Mouse (Mus musculus) kidney, adult 9 months (tissue): Measurements from ENCODE around the gene Rnf220.
A peak's percentile ranks its signal among the peaks of the same experiment; 100 is the strongest.
"Not testable (repeated sequence)": the region's sequence is repeated elsewhere in the genome, so short reads cannot be mapped to it uniquely, and the experiment has no call there.

Experiments
- DNase-seq: peaks from one replicate; pipeline ENCODE4 v3.0.0; 2022

The Rnf220 gene

DNA sequence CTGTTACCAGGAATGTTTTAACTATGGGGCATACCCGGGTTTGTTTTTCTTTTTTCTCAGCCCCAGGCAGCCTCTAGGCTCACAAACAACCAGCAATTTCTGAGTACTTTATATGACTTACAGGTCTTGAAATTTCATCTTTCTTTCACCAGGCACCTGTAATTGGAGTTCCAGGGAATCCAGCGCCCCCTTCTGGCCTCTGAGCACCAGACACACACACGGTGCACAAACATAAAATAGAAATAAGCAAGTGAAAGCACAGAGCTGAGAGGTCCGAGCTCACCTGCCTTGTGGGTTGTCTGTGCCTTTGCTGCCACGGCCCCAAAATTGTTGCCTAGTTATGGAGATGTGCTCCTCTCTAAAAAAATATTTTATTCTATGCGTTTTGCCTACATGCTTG, 236.9 kb downstream of the Rnf220 start:
- not testable (repeated sequence) for DNase-seq

GRCm38 (mm10) chr4:117254672-117255071, 242.2 kb downstream of the Rnf220 start:
- DNase-seq, result peak; percentile 49

GRCm38 (mm10) chr4:117254017-117254627, 242.7 kb downstream of the Rnf220 start:
- no peak for DNase-seq

DNA sequence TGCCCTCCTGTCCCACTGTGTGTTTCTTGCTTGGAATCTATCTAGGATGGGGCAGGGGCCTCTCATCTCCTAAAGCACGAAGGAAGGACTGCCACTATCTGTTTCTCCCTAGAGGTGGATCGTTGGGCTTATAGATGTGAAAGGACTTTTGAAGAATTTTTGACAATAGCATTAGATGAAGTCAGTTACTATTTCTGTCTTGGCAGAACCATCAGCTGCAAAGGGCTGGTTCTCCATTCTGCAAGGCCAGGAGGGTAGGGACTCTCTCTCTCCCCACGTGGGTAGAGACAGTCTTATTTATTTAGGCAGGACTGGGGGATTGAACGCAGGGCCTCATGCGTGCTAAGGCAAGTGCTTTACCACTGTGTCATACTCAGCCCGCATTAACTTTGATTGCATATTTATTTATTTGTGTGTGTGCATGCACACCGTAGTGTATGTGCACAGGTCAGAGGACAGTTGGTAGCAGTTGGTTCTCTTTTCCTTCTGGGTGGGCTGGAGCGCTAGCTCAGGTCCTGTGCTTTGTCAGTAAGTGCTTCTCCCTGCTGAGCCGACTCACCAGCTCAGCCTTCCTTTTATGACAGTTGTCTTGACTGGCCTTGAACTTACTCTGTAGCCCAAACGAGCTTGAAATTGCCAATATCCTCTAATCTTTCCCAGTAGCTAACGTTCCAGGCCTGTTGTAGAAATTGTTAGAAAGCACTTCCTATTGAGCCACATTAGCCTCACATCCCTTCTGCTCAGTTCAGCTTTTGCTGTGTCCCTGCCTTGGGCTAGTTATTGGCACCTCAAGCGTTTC, 243.4 kb downstream of the Rnf220 start:
- no peak for DNase-seq

DNA sequence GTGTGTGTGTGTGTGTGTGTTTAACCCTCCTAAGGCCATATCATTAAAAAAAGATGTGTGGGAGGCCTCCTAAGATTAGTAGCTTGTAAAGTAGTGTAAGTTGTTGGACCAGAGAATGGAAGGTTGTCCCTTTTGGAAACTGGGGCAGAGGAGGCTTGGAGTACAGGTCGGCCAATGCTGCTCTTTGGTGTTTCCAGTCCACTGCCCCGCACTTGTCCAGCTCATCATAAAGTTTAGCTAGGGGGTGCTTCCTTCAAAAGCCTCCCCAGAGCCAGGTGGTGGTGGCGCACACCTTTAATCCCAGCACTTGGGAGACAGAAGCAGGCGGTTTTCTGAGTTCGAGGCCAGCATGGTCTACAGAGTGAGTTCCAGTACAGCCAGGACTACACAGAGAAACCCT, 244.1 kb downstream of the Rnf220 start:
- peak; percentile 67 for DNase-seq

DNA sequence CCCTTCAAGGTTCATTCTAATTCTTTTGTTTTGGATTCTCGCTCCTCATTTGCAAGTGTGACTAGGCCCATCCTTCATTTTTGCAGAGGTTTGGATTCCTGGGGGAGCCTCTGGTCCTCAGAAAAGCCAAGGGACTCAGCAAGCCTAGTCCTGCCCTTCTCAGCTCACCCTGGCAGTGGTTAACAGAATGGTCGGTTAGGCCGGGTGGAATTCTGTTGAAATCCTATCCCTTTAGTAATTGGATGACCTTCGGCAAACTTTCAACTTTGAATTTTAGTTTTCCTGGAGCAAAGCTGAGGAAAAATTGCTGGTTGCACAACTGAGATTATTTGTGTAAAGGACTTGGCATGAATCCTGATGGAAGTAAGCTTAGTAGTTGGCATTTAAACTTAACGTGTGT, 244.5 kb downstream of the Rnf220 start:
- DNase-seq, result peak; percentile 59

GRCm38 (mm10) chr4:117251801-117252316, 245.0 kb downstream of the Rnf220 start, which contains the start of the genes Tmem53 and Armh1:
TSS of gene Tmem53 (plus strand) at chr4:117251951.
TSS of gene Armh1 (minus strand) at chr4:117252125.
- peak; percentile 94 for DNase-seq

GRCm38 (mm10) chr4:117250982-117251381, 245.9 kb downstream of the Rnf220 start:
- DNase-seq, result no peak

GRCm38 (mm10) chr4:117240867-117241266, 256.0 kb downstream of the Rnf220 start:
- DNase-seq, result peak; percentile 48

DNA sequence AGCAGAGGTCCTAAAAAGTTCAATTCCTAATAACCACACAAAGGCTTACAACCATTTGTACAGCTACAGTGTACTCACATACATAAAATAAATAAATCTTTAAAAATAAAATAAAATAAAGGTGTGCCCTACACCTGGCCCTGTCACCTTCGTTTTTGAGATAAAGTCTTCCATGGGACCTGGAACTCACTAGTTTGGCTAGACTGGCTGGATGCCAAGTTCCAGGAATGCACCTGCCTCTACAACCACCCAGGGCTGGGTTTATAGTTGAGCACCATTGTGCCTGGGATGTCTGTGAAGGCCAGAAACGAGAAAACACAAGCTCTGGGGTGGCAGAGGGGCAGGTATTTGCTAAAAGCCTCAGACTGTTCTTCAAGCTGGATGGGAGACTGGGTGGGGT, 257.7 kb downstream of the Rnf220 start:
- DNase-seq, result peak; percentile 49

DNA sequence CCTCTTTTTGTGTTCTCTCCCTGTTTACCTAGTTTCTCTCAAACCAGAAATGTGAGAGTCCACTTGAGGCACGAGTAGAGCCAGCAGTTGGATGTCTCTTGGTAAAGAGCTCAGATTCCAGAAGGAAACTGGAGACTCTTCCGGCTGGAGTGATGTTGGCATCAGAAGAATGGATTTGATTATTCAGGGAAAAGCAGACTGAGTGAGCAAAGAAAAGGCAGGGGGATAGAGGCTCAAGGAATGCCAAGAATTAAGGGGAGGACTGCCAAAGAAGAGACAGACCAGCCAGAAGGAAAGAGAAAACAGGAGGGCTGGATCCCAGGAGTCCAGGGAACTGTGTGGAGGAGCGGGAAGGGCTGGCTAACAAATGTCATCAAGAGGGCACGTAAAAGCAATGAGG, 261.0 kb downstream of the Rnf220 start:
- DNase-seq, result no peak

GRCm38 (mm10) chr4:117234166-117234741, 262.6 kb downstream of the Rnf220 start:
- no peak for DNase-seq

- DNase-seq, result no peak
Measured at GRCm38 (mm10) chr4:117231208-117231607, 265.6 kb downstream of the Rnf220 start.

- DNase-seq, result no peak
Measured at GRCm38 (mm10) chr4:117230331-117230730, 266.5 kb downstream of the Rnf220 start.

GRCm38 (mm10) chr4:117229590-117229989, 267.3 kb downstream of the Rnf220 start:
- DNase-seq, result no peak

- no peak for DNase-seq
Measured at GRCm38 (mm10) chr4:117225250-117225649, 271.6 kb downstream of the Rnf220 start.

GRCm38 (mm10) chr4:117224122-117224521, 272.7 kb downstream of the Rnf220 start:
- no peak for DNase-seq

DNA sequence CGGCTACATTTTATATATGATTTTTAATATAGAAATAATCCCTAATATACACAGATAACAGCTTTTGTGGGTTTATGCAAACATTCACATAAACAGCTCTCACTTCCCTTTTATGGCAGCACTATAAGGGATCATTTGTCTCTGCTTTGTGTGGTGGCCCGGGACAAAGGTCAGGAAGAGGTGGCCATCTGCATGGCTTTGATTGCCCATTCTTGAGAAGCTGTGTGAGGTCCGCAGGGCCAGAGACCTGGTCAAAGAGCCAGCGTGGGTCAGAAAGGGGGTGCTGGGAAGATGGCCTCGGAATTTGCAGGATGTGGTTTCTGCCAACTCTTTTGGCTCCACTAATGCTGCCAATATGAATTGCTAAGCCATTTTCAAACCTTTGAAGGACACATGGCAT, 273.9 kb downstream of the Rnf220 start:
- no peak for DNase-seq

DNA sequence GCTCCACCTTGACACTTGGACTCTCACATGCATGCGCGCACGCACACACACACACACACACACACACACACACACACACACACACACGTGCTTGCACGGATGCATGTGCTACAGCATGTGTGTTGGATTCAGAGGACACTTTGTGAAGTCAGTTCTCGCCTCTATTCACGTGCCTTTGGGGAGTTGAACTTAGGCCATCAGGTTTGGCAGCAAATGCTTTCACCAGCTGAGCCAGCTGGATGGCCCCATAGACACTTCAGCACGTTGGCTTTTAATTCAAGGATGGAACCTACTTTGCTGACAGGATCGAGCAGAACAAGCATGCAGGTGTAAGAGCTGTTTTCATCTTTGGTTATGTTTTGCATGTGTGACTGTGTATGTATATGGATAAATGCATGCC, 275.0 kb downstream of the Rnf220 start:
- no peak for DNase-seq
